Mouse (Mus musculus): ENCODE results near the gene Anks1.

- TF ChIP-seq CTCF (IDR thresholded peaks at IDR 0.05; ENCODE audit: low read depth, low read length) (peak; percentile 83), POLR2A (IDR thresholded peaks at IDR 0.05; ENCODE audit: borderline replicate concordance, low read depth, low read length) (no peak)
These were observed 170.5 kb downstream of the Anks1 start for GRCm38 (mm10) chr17:28079618-28080017.
